Mouse (Mus musculus): ENCODE results near the gene Npdc1.

The Npdc1 gene

GRCm38 (mm10) chr2:25399051-25399450 is at the start of gene Npdc1:
Gene Npdc1, plus strand, starts transcription at chr2:25399351.
- DNase-seq (ENCODE audit: low spot score): no peak

GRCm38 (mm10) chr2:25349499-25349898 is 49.7 kb upstream of the Npdc1 start:
- DNase-seq (ENCODE audit: low spot score): no peak

DNA sequence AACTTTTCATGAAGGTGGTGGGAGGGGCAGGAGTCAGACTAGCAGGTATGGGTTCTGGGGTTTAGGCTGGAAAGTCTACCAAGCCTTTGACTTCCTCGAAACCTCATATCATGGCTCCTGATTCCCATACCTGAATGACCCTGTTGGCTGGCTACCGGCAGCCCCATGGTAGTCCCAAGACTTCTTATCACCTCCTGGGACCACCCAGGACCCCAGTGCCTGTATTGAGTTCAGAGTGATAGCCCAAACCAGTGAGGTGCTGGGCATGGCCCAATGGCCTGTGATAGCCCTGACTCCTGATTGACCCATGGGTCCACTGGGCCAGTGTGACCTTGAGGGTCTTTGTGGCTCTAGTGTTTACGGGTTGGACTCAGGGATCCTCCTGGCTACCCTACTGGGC is 48.5 kb upstream of the Npdc1 start:
- no peak for DNase-seq (ENCODE audit: low spot score)

DNA sequence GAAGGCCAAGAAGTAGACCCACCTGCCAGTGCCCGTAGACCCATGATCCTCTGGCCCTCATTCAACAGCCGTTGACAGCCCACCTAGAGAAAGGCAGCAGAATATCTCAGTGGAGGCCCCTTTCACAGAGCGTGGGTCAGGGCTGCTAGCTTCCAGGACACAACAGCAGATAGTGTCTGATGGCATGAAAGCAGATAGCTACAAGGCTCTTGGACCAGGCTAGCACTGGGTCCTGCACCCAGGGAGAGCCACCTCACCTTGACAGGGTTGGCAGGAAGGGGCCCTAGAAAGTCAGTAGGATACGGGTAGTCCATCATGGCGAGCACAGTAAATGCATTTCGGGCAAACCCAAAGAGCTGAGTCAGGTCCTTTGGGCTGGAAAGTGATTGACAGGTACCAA is 44.9 kb upstream of the Npdc1 start:
- DNase-seq (ENCODE audit: low spot score): no peak

- DNase-seq (ENCODE audit: low spot score): no peak
These were observed 43.6 kb upstream of the Npdc1 start for GRCm38 (mm10) chr2:25355419-25356066.

GRCm38 (mm10) chr2:25356208-25357079 is 42.7 kb upstream of the Npdc1 start, which contains the start of gene Dpp7:
Gene Dpp7, minus strand, starts transcription at chr2:25356359.
- DNase-seq (ENCODE audit: low spot score): peak; percentile 89

GRCm38 (mm10) chr2:25359848-25360247 is 39.3 kb upstream of the Npdc1 start:
- no peak for DNase-seq (ENCODE audit: low spot score)

DNA sequence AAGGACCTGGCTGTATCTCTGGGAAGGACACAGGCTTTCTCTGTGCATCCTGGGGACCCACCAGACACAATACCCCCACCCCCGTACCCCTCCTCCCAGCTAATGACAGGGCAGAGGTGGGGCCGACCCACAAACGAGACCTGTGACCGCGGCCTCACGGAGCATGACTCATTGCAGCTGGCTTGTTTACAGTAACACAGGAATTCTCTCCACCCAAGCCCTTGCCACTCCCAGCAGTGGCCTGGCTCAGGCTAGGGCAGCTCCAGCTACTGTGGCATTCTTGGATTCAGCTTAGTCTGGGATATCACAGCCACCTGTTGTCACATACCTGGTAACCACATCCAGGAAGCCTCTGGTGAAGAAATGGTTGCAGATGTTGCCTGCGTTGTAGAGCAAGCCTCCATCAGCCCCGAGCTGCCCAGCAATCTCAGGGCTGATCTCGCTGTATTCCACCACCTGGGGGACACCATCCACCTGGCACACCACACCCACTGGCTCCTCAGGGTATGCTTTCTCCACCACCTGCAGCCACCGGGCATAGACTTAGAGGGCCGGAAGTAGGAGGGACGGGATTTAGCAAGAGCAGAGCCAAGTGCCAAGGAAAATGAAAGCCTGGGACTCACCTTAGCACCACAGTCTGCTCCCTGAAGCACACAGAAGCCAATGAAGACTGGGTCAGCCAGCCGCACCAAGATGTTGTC is 35.5 kb upstream of the Npdc1 start:
- DNase-seq (ENCODE audit: low spot score): no peak

DNA sequence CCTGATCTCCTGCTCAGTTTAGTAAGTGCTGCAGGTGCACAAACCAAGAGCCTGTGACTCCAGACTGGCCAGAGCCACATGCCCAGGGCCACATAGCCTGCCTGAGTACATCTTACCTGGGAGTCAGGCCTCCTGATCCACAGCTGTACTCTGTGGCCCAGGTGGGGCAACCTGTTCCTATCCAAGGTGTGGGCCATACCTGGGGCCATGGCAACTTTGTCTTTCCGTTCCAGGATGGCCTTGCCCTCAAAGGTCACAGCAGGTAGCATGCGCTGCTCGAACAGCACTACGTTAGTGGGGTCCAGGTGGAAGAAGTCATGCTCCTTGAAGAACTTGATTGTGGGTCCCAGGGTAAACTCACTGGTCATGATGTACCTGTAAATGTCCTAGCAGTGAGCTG is 34.8 kb upstream of the Npdc1 start:
- no peak for DNase-seq (ENCODE audit: low spot score)

- DNase-seq (ENCODE audit: low spot score): no peak
These were observed 34.4 kb upstream of the Npdc1 start for GRCm38 (mm10) chr2:25364761-25365090.

GRCm38 (mm10) chr2:25365091-25365761 is 33.9 kb upstream of the Npdc1 start, which contains the start of gene Uap1l1:
Gene Uap1l1, minus strand, starts transcription at chr2:25365682.
- DNase-seq (ENCODE audit: low spot score): peak; percentile 92

DNA sequence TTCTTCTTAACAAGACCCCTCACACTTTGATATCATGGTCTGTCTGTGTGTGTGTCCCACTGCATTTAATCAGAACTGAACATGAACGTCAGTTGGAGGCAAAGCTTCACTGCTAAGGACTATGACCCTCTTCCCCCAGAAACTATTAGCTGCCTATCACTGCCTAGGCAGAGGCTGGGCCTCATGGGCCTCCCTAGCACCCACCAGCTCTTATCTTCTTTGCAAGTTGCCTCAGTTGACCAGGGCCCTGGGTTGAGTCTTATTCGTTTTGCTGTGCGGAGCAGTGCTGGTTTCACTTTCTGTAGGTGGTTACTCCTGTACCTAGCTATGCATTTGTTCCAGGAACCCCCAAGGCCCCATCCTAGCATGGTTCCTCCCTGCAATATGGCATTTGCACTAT is 29.2 kb upstream of the Npdc1 start:
- no peak for DNase-seq (ENCODE audit: low spot score)

DNA sequence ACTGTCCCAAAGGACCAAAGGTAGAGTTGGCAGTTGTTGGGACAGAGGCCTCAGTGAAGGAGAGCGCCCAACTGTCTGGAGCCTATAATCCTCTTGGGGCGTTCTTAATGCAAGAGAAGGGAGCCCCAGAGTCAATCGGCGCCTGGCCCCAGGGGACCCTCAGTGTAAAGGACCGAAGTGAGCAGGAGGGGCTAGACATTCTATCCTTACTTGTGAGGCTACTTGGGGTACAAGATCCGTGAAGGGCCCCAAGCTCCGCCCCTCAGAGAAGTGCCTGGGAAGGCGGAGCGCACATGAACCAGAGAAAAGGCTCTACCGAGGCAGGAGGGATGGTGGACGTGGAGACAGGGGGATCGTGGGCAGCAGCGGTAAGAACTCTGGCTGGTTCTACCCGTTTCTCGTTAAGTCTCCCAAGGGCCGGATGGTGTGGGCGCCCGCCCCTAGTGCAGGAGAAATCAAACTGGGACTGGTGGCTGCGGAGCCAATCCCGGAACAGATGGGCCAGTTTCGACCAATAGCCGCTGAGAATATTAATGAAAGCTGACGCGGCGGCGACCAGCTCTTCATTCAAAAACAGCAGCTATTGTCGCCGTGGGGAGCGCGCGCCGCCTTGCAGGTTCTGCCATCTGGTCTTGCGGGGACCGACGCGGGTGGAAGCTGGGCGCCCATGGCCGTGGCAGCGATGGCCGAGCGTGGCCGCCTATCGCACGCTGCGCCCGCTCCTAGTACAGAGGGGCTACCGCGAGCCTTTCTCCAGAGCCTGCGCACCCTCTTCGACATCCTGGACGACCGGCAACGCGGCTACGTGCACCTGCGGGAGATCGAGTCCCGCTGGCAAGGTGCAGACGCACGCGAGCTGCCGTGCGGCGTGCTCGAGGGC is 27.1 kb upstream of the Npdc1 start, which contains the start of gene Sapcd2:
TSS of gene Sapcd2 (plus strand) at position 558 of the 880 bp plus-strand sequence.
- DNase-seq (ENCODE audit: low spot score): peak; percentile 91

GRCm38 (mm10) chr2:25372644-25373391 is 26.3 kb upstream of the Npdc1 start:
- DNase-seq (ENCODE audit: low spot score): no peak

- no peak for DNase-seq (ENCODE audit: low spot score)
These were observed 25.7 kb upstream of the Npdc1 start for GRCm38 (mm10) chr2:25373431-25373830.

- DNase-seq (ENCODE audit: low spot score): no peak
These were observed 22.6 kb upstream of the Npdc1 start for GRCm38 (mm10) chr2:25376589-25376988.

GRCm38 (mm10) chr2:25384492-25384891 is 14.7 kb upstream of the Npdc1 start:
- DNase-seq (ENCODE audit: low spot score): peak; percentile 76

DNA sequence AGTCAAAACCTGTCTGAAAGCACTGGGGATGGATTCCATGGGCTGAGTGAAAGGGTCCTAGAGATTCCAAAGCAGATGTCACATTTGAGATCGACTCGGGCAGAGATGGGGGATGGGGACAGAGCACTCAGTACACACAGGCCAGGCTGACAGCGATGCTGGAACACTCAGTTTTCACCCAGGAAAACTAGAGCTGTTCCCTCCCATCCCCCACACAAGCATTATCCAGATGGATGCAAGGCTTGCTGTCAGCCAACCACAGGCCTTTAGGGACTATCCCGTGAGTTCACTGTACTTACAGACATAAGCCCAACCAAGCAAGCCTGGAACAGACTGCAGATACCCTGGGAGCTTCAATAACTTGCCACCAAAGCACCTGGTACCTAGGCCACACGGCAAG is 7.9 kb upstream of the Npdc1 start:
- DNase-seq (ENCODE audit: low spot score): no peak

DNA sequence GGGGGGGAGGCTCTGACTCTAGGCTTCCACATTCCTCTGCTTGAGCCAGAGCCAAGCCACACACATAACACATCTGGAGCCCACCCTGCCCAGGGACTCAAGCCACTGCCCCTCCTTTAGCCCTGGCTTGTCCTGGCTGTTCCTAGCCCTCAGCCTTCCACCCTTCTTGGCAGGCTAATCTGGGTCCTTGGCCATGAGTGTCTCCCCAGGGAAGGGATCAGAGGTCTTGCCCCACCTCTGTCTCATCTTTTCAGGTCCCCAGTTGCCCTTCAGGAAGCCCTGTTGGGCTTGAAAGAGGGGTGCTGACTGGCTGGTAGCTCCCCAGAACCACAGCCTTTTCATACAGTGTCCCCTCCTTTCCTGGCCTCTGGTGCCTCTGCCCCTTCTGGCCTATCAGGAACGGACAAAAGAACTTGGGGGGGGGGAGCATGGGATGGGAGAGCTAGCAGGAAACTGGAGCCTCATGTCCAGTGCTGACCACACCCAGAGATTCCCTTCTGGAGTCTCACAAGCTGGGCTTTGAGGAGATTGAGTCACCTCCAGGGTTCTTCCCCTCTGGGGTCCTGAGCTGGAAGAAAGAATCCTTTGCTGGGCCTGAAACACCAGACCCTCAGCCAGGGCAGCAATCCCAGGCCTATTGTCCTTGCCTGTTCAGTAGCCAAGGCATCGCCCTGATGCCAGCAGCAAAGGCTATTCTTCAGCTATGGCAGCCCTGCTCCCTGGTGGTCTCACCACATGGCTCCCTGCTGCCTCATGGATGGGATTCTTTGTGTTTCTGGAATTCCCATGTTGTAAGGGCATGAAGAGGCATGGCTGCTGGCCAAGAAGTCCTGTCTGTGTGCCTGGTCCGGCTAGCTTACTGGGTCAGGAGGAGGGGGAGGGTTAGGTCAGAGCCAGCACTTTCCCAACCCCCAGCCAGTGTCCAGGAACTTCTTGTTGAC is 4.6 kb upstream of the Npdc1 start:
- DNase-seq (ENCODE audit: low spot score): no peak
